Mouse (Mus musculus) midbrain, embryonic 16.5 days (tissue): ENCODE data around the gene Abcb7. TPM values are rescaled to one million over a fixed set of nuclear protein-coding genes. Genes with fewer than 3 reads are reported as not detected.

Source experiments
- ATAC-seq: fragments of 200-750 bp; cut with Nextera tagmentation; 2 replicates; pipeline ENCODE4 v1.8.0; 2017; ENCODE audit warnings: moderate TSS enrichment
- H3K27ac ChIP-seq: fragments of 300-500 bp; sonication (generic); 2 replicates; pipeline ENCODE4 v1.5.1; 2014; ENCODE audit warnings: mild to moderate bottlenecking, low read length, mixed read lengths
- H3K27me3 ChIP-seq: fragments of 300-500 bp; sonication (generic); 2 replicates; pipeline ENCODE4 v1.6.1; 2014; ENCODE audit warnings: low read depth, low read length, mixed read lengths; ENCODE audit not compliant: control insufficient read depth, insufficient read depth
- H3K36me3 ChIP-seq: fragments of 300-500 bp; sonication (generic); 2 replicates; pipeline ENCODE4 v1.6.1; 2014; ENCODE audit warnings: mild to moderate bottlenecking, low read length, moderate library complexity, mixed read lengths; ENCODE audit not compliant: control insufficient read depth, insufficient read depth
- H3K4me1 ChIP-seq: fragments of 300-500 bp; sonication (generic); 2 replicates; pipeline ENCODE4 v1.6.1; 2014; ENCODE audit warnings: mild to moderate bottlenecking, low read length, mixed read lengths; ENCODE audit not compliant: control insufficient read depth, insufficient read depth
- H3K4me2 ChIP-seq: fragments of 300-500 bp; sonication (generic); 2 replicates; pipeline ENCODE4 v1.6.1; 2014; ENCODE audit warnings: mild to moderate bottlenecking, low read length, mixed read lengths
- H3K4me3 ChIP-seq: fragments of 300-500 bp; sonication (generic); 2 replicates; pipeline ENCODE4 v1.5.1; 2014; ENCODE audit warnings: low read depth, mild to moderate bottlenecking, low read length, moderate library complexity, mixed read lengths
- H3K9ac ChIP-seq: fragments of 300-500 bp; sonication (generic); 2 replicates; pipeline ENCODE4 v1.6.1; 2014; ENCODE audit warnings: low read depth, low read length, mixed read lengths
- H3K9me3 ChIP-seq: fragments of 300-500 bp; sonication (generic); replicated peaks from 2 replicates; pipeline ENCODE4 v1.6.1; 2014; ENCODE audit warnings: mild to moderate bottlenecking, low read length, mixed read lengths; ENCODE audit not compliant: control insufficient read depth, poor library complexity, severe bottlenecking
- WGBS: fragments of 180-500 bp; shearing (Covaris S2); extraction: QIAGEN DNeasy Blood & Tissue Kit; methylation state at CpG from one replicate; pipeline ENCODE4 v1.1.7; 2014; 5-methylcytosine and 5-hydroxymethylcytosine counted together
- polyA plus RNA-seq: library from polyadenylated mRNA; unstranded; fragments of >200 nt; fragmentation: Nextera tagmentation; extraction: Ambion mirVana; gene quantifications from 2 replicates; pipeline ENCODE4 v1.2.1, GENCODE M21; 2015

Abcb7 gene
- polyA plus RNA-seq = 5.7 and 7.2 TPM in 2 replicates

GRCm38 (mm10) chrX:104413183-104413983 is at the start of gene Abcb7:
TSS of gene Abcb7 (minus strand) at chrX:104413856.
- WGBS = 22% methylated on average over 55 of the region's 58 CpGs
- Histone ChIP-seq H3K9me3 (no peaks in the 10 kb centered on the region), H3K4me1 (no peaks in the 10 kb centered on the region), H3K4me3 (peak within 1 kb of the TSS; percentile 68), H3K4me2 (peak within 1 kb of the TSS; percentile 57), H3K27ac (peak within 1 kb of the TSS; percentile 91), H3K27me3 (peaks cover 11% of the 10 kb centered on the region), H3K36me3 (no peaks in the 10 kb centered on the region), H3K9ac (peak within 1 kb of the TSS; percentile 75)
- peak; percentile 98 for ATAC-seq

- no peaks in the 10 kb centered on the region for H3K4me1 ChIP-seq
- no peak overlapping the region for H3K27ac ChIP-seq
- WGBS = 29% methylated on average over 2 of the region's 2 CpGs
- no peaks in the 10 kb centered on the region for H3K9me3 ChIP-seq
- H3K4me2 ChIP-seq = no peak overlapping the region
- H3K27me3 ChIP-seq = no peaks in the 10 kb centered on the region
- H3K36me3 ChIP-seq = no peaks in the 10 kb centered on the region
- no peak overlapping the region for H3K4me3 ChIP-seq
- no peak for ATAC-seq
- H3K9ac ChIP-seq = no peak overlapping the region
These were observed 48.1 kb upstream of the Abcb7 start for GRCm38 (mm10) chrX:104461755-104462154.

- no peaks in the 10 kb centered on the region for H3K36me3 ChIP-seq
- H3K27me3 ChIP-seq = no peaks in the 10 kb centered on the region
- no peaks in the 10 kb centered on the region for H3K4me1 ChIP-seq
- no peak overlapping the region for H3K27ac ChIP-seq
- H3K9ac ChIP-seq = no peak overlapping the region
- H3K4me3 ChIP-seq = no peak overlapping the region
- H3K4me2 ChIP-seq = no peak overlapping the region
- no peak for ATAC-seq
- WGBS = 72% methylated on average over 1 of the region's 1 CpGs
- H3K9me3 ChIP-seq = no peaks in the 10 kb centered on the region
These were observed 38.8 kb upstream of the Abcb7 start for GRCm38 (mm10) chrX:104452433-104452832.

- ATAC-seq = no peak
- Histone ChIP-seq H3K27me3 (peaks cover 3% of the 10 kb centered on the region), H3K9me3 (no peaks in the 10 kb centered on the region), H3K36me3 (no peaks in the 10 kb centered on the region), H3K4me3 (no peak overlapping the region), H3K9ac (no peak overlapping the region), H3K4me2 (no peak overlapping the region), H3K4me1 (no peaks in the 10 kb centered on the region), H3K27ac (no peak overlapping the region)
- 41% methylated on average over 1 of the region's 1 CpGs for WGBS
These were observed 19.8 kb upstream of the Abcb7 start for GRCm38 (mm10) chrX:104433456-104433855.

GRCm38 (mm10) chrX:104428108-104428507 is 14.5 kb upstream of the Abcb7 start:
- no peak overlapping the region for H3K9ac ChIP-seq
- no peak overlapping the region for H3K27ac ChIP-seq
- H3K4me2 ChIP-seq = no peak overlapping the region
- H3K4me1 ChIP-seq = no peaks in the 10 kb centered on the region
- H3K36me3 ChIP-seq = no peaks in the 10 kb centered on the region
- peaks cover 1% of the 10 kb centered on the region for H3K27me3 ChIP-seq
- H3K9me3 ChIP-seq = no peaks in the 10 kb centered on the region
- WGBS = 86% methylated on average over 3 of the region's 3 CpGs
- no peak for ATAC-seq
- H3K4me3 ChIP-seq = no peak overlapping the region

- Histone ChIP-seq H3K36me3 (no peaks in the 10 kb centered on the region), H3K27ac (peak overlapping the region; percentile 91), H3K4me3 (peak overlapping the region; percentile 68), H3K9ac (peak overlapping the region; percentile 14; the same call in 1 of the 2 replicates), H3K4me1 (no peaks in the 10 kb centered on the region), H3K9me3 (no peaks in the 10 kb centered on the region), H3K4me2 (peak overlapping the region; percentile 39), H3K27me3 (peaks cover 13% of the 10 kb centered on the region)
- 37% methylated on average over 7 of the region's 7 CpGs for WGBS
- ATAC-seq = peak; percentile 60
These were observed 339 bp upstream of the Abcb7 start for GRCm38 (mm10) chrX:104413995-104414394.

- Histone ChIP-seq H3K27me3 (no peaks in the 10 kb centered on the region), H3K9ac (no peak overlapping the region), H3K9me3 (no peaks in the 10 kb centered on the region), H3K4me1 (no peaks in the 10 kb centered on the region), H3K36me3 (no peaks in the 10 kb centered on the region), H3K4me3 (no peak overlapping the region), H3K4me2 (no peak overlapping the region), H3K27ac (no peak overlapping the region)
- no peak for ATAC-seq
These were observed 5.5 kb downstream of the Abcb7 start for GRCm38 (mm10) chrX:104408137-104408536.

GRCm38 (mm10) chrX:104402463-104402862 is 11.2 kb downstream of the Abcb7 start:
- WGBS = 75% methylated on average over 5 of the region's 5 CpGs
- no peak overlapping the region for H3K9ac ChIP-seq
- H3K27me3 ChIP-seq = no peaks in the 10 kb centered on the region
- H3K4me3 ChIP-seq = no peak overlapping the region
- H3K9me3 ChIP-seq = no peaks in the 10 kb centered on the region
- no peak overlapping the region for H3K27ac ChIP-seq
- no peaks in the 10 kb centered on the region for H3K4me1 ChIP-seq
- H3K36me3 ChIP-seq = no peaks in the 10 kb centered on the region
- no peak for ATAC-seq
- H3K4me2 ChIP-seq = no peak overlapping the region

- WGBS = 100% methylated on average over 1 of the region's 1 CpGs
These were observed 12.5 kb downstream of the Abcb7 start for GRCm38 (mm10) chrX:104401134-104401533.

More at GRCm38 (mm10) chrX:104401134-104401533, 12.5 kb downstream of the Abcb7 start:
- Histone ChIP-seq H3K4me2 (no peak overlapping the region), H3K9me3 (no peaks in the 10 kb centered on the region), H3K27me3 (no peaks in the 10 kb centered on the region), H3K9ac (no peak overlapping the region), H3K4me3 (no peak overlapping the region), H3K4me1 (no peaks in the 10 kb centered on the region), H3K36me3 (no peaks in the 10 kb centered on the region), H3K27ac (no peak overlapping the region)
- ATAC-seq = no peak
